Mouse (Mus musculus) limb, embryonic 10.5 days (tissue): ENCODE results near the gene Rpl32. TPM values are rescaled to one million over a fixed set of nuclear protein-coding genes. Genes with fewer than 3 reads are reported as not detected.
A peak's percentile ranks its signal among the peaks of the same experiment; 100 is the strongest.
"Not testable (repeated sequence)": the region's sequence is repeated elsewhere in the genome, so short reads cannot be mapped to it uniquely, and the experiment has no call there.

Experiments used
- DNase-seq: peaks from one replicate; pipeline ENCODE4 v3.0.0-alpha.2; 2017; ENCODE audit warnings: low spot score
- H3K27ac ChIP-seq: fragments of 300-500 bp; sonication (generic); 2 replicates; pipeline ENCODE4 v1.5.1; 2016; ENCODE audit warnings: mild to moderate bottlenecking
- H3K27me3 ChIP-seq: fragments of 300-500 bp; sonication (generic); 2 replicates; pipeline ENCODE4 v1.6.1; 2016; ENCODE audit warnings: low read depth, mild to moderate bottlenecking; ENCODE audit not compliant: poor library complexity, severe bottlenecking
- H3K36me3 ChIP-seq: fragments of 300-500 bp; sonication (generic); 2 replicates; pipeline ENCODE4 v1.6.1; 2016; ENCODE audit warnings: mild to moderate bottlenecking, moderate library complexity
- H3K4me1 ChIP-seq: fragments of 300-500 bp; sonication (generic); 2 replicates; pipeline ENCODE4 v1.6.1; 2016
- H3K4me3 ChIP-seq: fragments of 300-500 bp; sonication (generic); 2 replicates; pipeline ENCODE4 v1.5.1; 2016; ENCODE audit warnings: mild to moderate bottlenecking, moderate library complexity
- H3K9me3 ChIP-seq: fragments of 300-500 bp; sonication (generic); replicated peaks from 2 replicates; pipeline ENCODE4 v1.6.1; 2016; ENCODE audit warnings: mild to moderate bottlenecking
- WGBS: fragments of 180-500 bp; shearing (Covaris S2); methylation state at CpG from one replicate; pipeline ENCODE4 v1.1.7; 2016; 5-methylcytosine and 5-hydroxymethylcytosine counted together
- polyA plus RNA-seq: library from polyadenylated mRNA; unstranded; fragments of >200 nt; fragmentation: Nextera tagmentation; extraction: Ambion mirVana; gene quantifications from 2 replicates; pipeline ENCODE4 v1.2.1, GENCODE M21; 2016

The Rpl32 gene
- polyA plus RNA-seq, 1 experiment from 2014 or later: 1,689 TPM

GRCm38 (mm10) chr6:115838161-115838597 is 29.6 kb upstream of the Rpl32 start, which contains the start of gene Efcab12:
Efcab12 (minus strand) TSS chr6:115838412.
- no peaks in the 10 kb centered on the region for H3K9me3 ChIP-seq
- H3K4me3 ChIP-seq: peak within 1 kb of the TSS; percentile 47
- peak; percentile 72 for DNase-seq
- WGBS: 2% methylated on average over 19 of the region's 19 CpGs
- peaks cover 13% of the 10 kb centered on the region for H3K4me1 ChIP-seq
- peaks cover 24% of the 10 kb centered on the region for H3K36me3 ChIP-seq
- H3K27me3 ChIP-seq: no peaks in the 10 kb centered on the region
- peak within 1 kb of the TSS; percentile 66 for H3K27ac ChIP-seq

- peaks cover 14% of the 10 kb centered on the region for H3K36me3 ChIP-seq
- no peaks in the 10 kb centered on the region for H3K27me3 ChIP-seq
- no peak for DNase-seq
- no peak overlapping the region for H3K27ac ChIP-seq
- no peak overlapping the region for H3K4me3 ChIP-seq
- H3K9me3 ChIP-seq: no peaks in the 10 kb centered on the region
- H3K4me1 ChIP-seq: peaks cover 12% of the 10 kb centered on the region
These were observed 25.3 kb upstream of the Rpl32 start for GRCm38 (mm10) chr6:115833861-115834260.

- no peak overlapping the region for H3K27ac ChIP-seq
- 92% methylated on average over 2 of the region's 2 CpGs for WGBS
- H3K4me3 ChIP-seq: no peak overlapping the region
- H3K27me3 ChIP-seq: no peaks in the 10 kb centered on the region
- DNase-seq: no peak
- no peaks in the 10 kb centered on the region for H3K9me3 ChIP-seq
- peaks cover 14% of the 10 kb centered on the region for H3K36me3 ChIP-seq
- no peaks in the 10 kb centered on the region for H3K4me1 ChIP-seq
These were observed 23.8 kb upstream of the Rpl32 start for GRCm38 (mm10) chr6:115832152-115832850.

- no peak for DNase-seq
- no peaks in the 10 kb centered on the region for H3K9me3 ChIP-seq
- 85% methylated on average over 6 of the region's 6 CpGs for WGBS
- H3K27me3 ChIP-seq: no peaks in the 10 kb centered on the region
- H3K4me1 ChIP-seq: no peaks in the 10 kb centered on the region
- H3K36me3 ChIP-seq: peaks cover 14% of the 10 kb centered on the region
- no peak overlapping the region for H3K27ac ChIP-seq
- H3K4me3 ChIP-seq: no peak overlapping the region
These were observed 22.4 kb upstream of the Rpl32 start for GRCm38 (mm10) chr6:115830779-115831601.

GRCm38 (mm10) chr6:115823850-115824464 is 15.4 kb upstream of the Rpl32 start:
- not testable (repeated sequence) for H3K27me3 ChIP-seq, H3K36me3 ChIP-seq, H3K9me3 ChIP-seq
- H3K4me3 ChIP-seq: peak overlapping the region; percentile 20
- WGBS: 5% methylated on average over 6 of the region's 11 CpGs
- peak overlapping the region; percentile 15 for H3K27ac ChIP-seq
- peak; percentile 85 for DNase-seq
- H3K4me1 ChIP-seq: peaks cover 17% of the 10 kb centered on the region

GRCm38 (mm10) chr6:115821216-115821993 is 12.9 kb upstream of the Rpl32 start:
- Histone ChIP-seq H3K27me3 (no peaks in the 10 kb centered on the region), H3K9me3 (no peaks in the 10 kb centered on the region), H3K27ac (no peak overlapping the region), H3K4me1 (peaks cover 17% of the 10 kb centered on the region), H3K4me3 (no peak overlapping the region), H3K36me3 (no peaks in the 10 kb centered on the region)
- 91% methylated on average over 8 of the region's 8 CpGs for WGBS
- no peak for DNase-seq

GRCm38 (mm10) chr6:115818129-115818528 is 9.6 kb upstream of the Rpl32 start:
- DNase-seq: no peak
- 71% methylated on average over 2 of the region's 2 CpGs for WGBS
- H3K9me3 ChIP-seq: no peaks in the 10 kb centered on the region
- no peak overlapping the region for H3K4me3 ChIP-seq
- peaks cover 18% of the 10 kb centered on the region for H3K4me1 ChIP-seq
- peak overlapping the region; percentile 8; the same call in 1 of the 2 replicates for H3K27ac ChIP-seq
- H3K27me3 ChIP-seq: no peaks in the 10 kb centered on the region
- H3K36me3 ChIP-seq: no peaks in the 10 kb centered on the region

- 82% methylated on average over 4 of the region's 4 CpGs for WGBS
These were observed 6.5 kb upstream of the Rpl32 start for GRCm38 (mm10) chr6:115815041-115815440.

GRCm38 (mm10) chr6:115814104-115814503 is 5.6 kb upstream of the Rpl32 start:
- no peak overlapping the region for H3K27ac ChIP-seq
- H3K4me3 ChIP-seq: no peak overlapping the region
- no peaks in the 10 kb centered on the region for H3K27me3 ChIP-seq
- no peak for DNase-seq
- peaks cover 10% of the 10 kb centered on the region for H3K4me1 ChIP-seq
- no peaks in the 10 kb centered on the region for H3K9me3 ChIP-seq
- WGBS: 35% methylated on average over 4 of the region's 4 CpGs
- no peaks in the 10 kb centered on the region for H3K36me3 ChIP-seq

More at GRCm38 (mm10) chr6:115815041-115815440, 6.5 kb upstream of the Rpl32 start:
- Histone ChIP-seq H3K4me3 (no peak overlapping the region), H3K27me3 (no peaks in the 10 kb centered on the region), H3K36me3 (no peaks in the 10 kb centered on the region), H3K9me3 (no peaks in the 10 kb centered on the region), H3K27ac (no peak overlapping the region), H3K4me1 (peaks cover 13% of the 10 kb centered on the region)
- no peak for DNase-seq

- H3K4me1 ChIP-seq: peaks cover 18% of the 10 kb centered on the region
- DNase-seq: no peak
- WGBS: 74% methylated on average over 8 of the region's 8 CpGs
These were observed 3.1 kb upstream of the Rpl32 start for GRCm38 (mm10) chr6:115811606-115812005.

GRCm38 (mm10) chr6:115808196-115808487 is 405 bp downstream of the Rpl32 start:
- H3K27ac ChIP-seq: peak overlapping the region; percentile 98
- H3K4me3 ChIP-seq: peak overlapping the region; percentile 99
- under 1% methylated on average over 22 of the region's 22 CpGs for WGBS
- no peak for DNase-seq
- H3K36me3 ChIP-seq: peaks cover 47% of the 10 kb centered on the region
- H3K27me3 ChIP-seq: no peaks in the 10 kb centered on the region
- peaks cover 16% of the 10 kb centered on the region for H3K4me1 ChIP-seq
- H3K9me3 ChIP-seq: no peaks in the 10 kb centered on the region

More at GRCm38 (mm10) chr6:115811606-115812005, 3.1 kb upstream of the Rpl32 start:
- Histone ChIP-seq H3K9me3 (no peaks in the 10 kb centered on the region), H3K4me3 (no peak overlapping the region), H3K36me3 (peaks cover 13% of the 10 kb centered on the region), H3K27me3 (no peaks in the 10 kb centered on the region), H3K27ac (no peak overlapping the region)

- 5% methylated on average over 15 of the region's 15 CpGs for WGBS
- peaks cover 52% of the 10 kb centered on the region for H3K36me3 ChIP-seq
- no peak for DNase-seq
These were observed 917 bp downstream of the Rpl32 start for GRCm38 (mm10) chr6:115807464-115808195.

More at GRCm38 (mm10) chr6:115807464-115808195, 917 bp downstream of the Rpl32 start:
- Histone ChIP-seq H3K4me1 (peaks cover 16% of the 10 kb centered on the region), H3K4me3 (peak overlapping the region; percentile 99), H3K9me3 (no peaks in the 10 kb centered on the region), H3K27ac (peak overlapping the region; percentile 98), H3K27me3 (no peaks in the 10 kb centered on the region)
